Mouse (Mus musculus): ENCODE results near the gene Ppp1r32.

The Ppp1r32 gene

GRCm38 (mm10) chr19:10464427-10464826, 18.3 kb downstream of the Ppp1r32 start:
- in situ Hi-C loops (cut with MboI; ENCODE audit: unreplicated experiment in 2 of 2) = loop anchor here in 1 of 2 experiments (25.0 kb wide), 1 partner anchor 552 kb away; no protein-coding TSS in a partner anchor

GRCm38 (mm10) chr19:10461584-10461983, 21.1 kb downstream of the Ppp1r32 start:
- in situ Hi-C loops (cut with MboI; ENCODE audit: unreplicated experiment in 2 of 2) = loop anchor here in 1 of 2 experiments (25.0 kb wide), 1 partner anchor 549 kb away; no protein-coding TSS in a partner anchor

GRCm38 (mm10) chr19:10459907-10460306, 22.8 kb downstream of the Ppp1r32 start:
- in situ Hi-C loops (cut with MboI; ENCODE audit: unreplicated experiment in 2 of 2) = loop anchor here in 1 of 2 experiments (25.0 kb wide), 1 partner anchor 548 kb away; no protein-coding TSS in a partner anchor

GRCm38 (mm10) chr19:10458096-10458495, 24.6 kb downstream of the Ppp1r32 start:
- in situ Hi-C loops (cut with MboI; ENCODE audit: unreplicated experiment in 2 of 2) = loop anchor here in 1 of 2 experiments (25.0 kb wide), 1 partner anchor 546 kb away; no protein-coding TSS in a partner anchor

- in situ Hi-C loops (cut with MboI; ENCODE audit: unreplicated experiment in 2 of 2) = loop anchor here in 1 of 2 experiments (25.0 kb wide), 1 partner anchor 545 kb away; no protein-coding TSS in a partner anchor
Measured at GRCm38 (mm10) chr19:10457484-10457800, 25.3 kb downstream of the Ppp1r32 start.

GRCm38 (mm10) chr19:10456752-10457483, 25.8 kb downstream of the Ppp1r32 start, which contains the start of gene Lrrc10b:
Gene Lrrc10b (minus strand): TSS chr19:10457473.
- in situ Hi-C loops (cut with MboI; ENCODE audit: unreplicated experiment in 2 of 2) = loop anchor here in 1 of 2 experiments (25.0 kb wide), 1 partner anchor 545 kb away; no protein-coding TSS in a partner anchor

- in situ Hi-C loops (cut with MboI; ENCODE audit: unreplicated experiment in 2 of 2) = loop anchor here in 1 of 2 experiments (25.0 kb wide), 1 partner anchor 543 kb away; no protein-coding TSS in a partner anchor
Measured at GRCm38 (mm10) chr19:10455437-10455806, 27.3 kb downstream of the Ppp1r32 start.

- in situ Hi-C loops (cut with MboI; ENCODE audit: unreplicated experiment in 2 of 2) = loop anchor here (5.0 to 25.0 kb wide), 2 partner anchors 32 to 543 kb away; no protein-coding TSS in a partner anchor
Measured at GRCm38 (mm10) chr19:10454718-10455436, 27.9 kb downstream of the Ppp1r32 start.

GRCm38 (mm10) chr19:10449708-10450107, 33.0 kb downstream of the Ppp1r32 start:
- in situ Hi-C loops (cut with MboI; ENCODE audit: unreplicated experiment in 2 of 2) = loop anchor here (5.0 to 25.0 kb wide), 4 partner anchors 38 to 537 kb away; partner anchors contain the start of genes Ddb1 (in 1 of the 2) and Tkfc (in 1 of the 2)

GRCm38 (mm10) chr19:10449190-10449589, 33.5 kb downstream of the Ppp1r32 start:
- in situ Hi-C loops (cut with MboI; ENCODE audit: unreplicated experiment in 2 of 2) = loop anchor here (10.0 kb wide), 2 partner anchors 156 to 176 kb away; partner anchors contain the start of genes Ddb1 (in 1 of the 2) and Tkfc (in 1 of the 2)

GRCm38 (mm10) chr19:10448275-10448674, 34.5 kb downstream of the Ppp1r32 start:
- in situ Hi-C loops (cut with MboI; ENCODE audit: unreplicated experiment in 2 of 2) = loop anchor here (10.0 kb wide), 2 partner anchors 157 to 177 kb away; partner anchors contain the start of genes Ddb1 (in 1 of the 2) and Tkfc (in 1 of the 2)

- in situ Hi-C loops (cut with MboI; ENCODE audit: unreplicated experiment in 2 of 2) = loop anchor here (10.0 kb wide), 2 partner anchors 160 to 180 kb away; partner anchors contain the start of genes Ddb1 (in 1 of the 2) and Tkfc (in 1 of the 2)
Measured at GRCm38 (mm10) chr19:10444685-10445369, 37.9 kb downstream of the Ppp1r32 start.

GRCm38 (mm10) chr19:10437521-10437920, 45.2 kb downstream of the Ppp1r32 start:
- in situ Hi-C loops (cut with MboI; ENCODE audit: unreplicated experiment in 2 of 2) = loop anchor here (5.0 to 10.0 kb wide), 2 partner anchors 180 to 433 kb away; partner anchors contain the start of genes Best1 (in 1 of the 2) and Rab3il1 (in 1 of the 2)

GRCm38 (mm10) chr19:10436726-10437125, 46.0 kb downstream of the Ppp1r32 start:
- in situ Hi-C loops (cut with MboI; ENCODE audit: unreplicated experiment in 2 of 2) = loop anchor here (5.0 to 10.0 kb wide), 2 partner anchors 179 to 432 kb away; partner anchors contain the start of genes Best1 (in 1 of the 2) and Rab3il1 (in 1 of the 2)

- in situ Hi-C loops (cut with MboI; ENCODE audit: unreplicated experiment in 2 of 2) = loop anchor here (5.0 to 10.0 kb wide), 2 partner anchors 179 to 431 kb away; partner anchors contain the start of genes Best1 (in 1 of the 2) and Rab3il1 (in 1 of the 2)
Measured at GRCm38 (mm10) chr19:10435908-10436307, 46.8 kb downstream of the Ppp1r32 start.

GRCm38 (mm10) chr19:10434927-10435326, 47.8 kb downstream of the Ppp1r32 start:
- in situ Hi-C loops (cut with MboI; ENCODE audit: unreplicated experiment in 2 of 2) = loop anchor here (5.0 to 10.0 kb wide), 3 partner anchors 93 to 430 kb away; partner anchors contain the start of genes Best1 (in 1 of the 2) and Rab3il1 (in 1 of the 2)

GRCm38 (mm10) chr19:10433879-10434540, 48.7 kb downstream of the Ppp1r32 start:
- in situ Hi-C loops (cut with MboI; ENCODE audit: unreplicated experiment in 2 of 2) = loop anchor here (5.0 to 10.0 kb wide), 3 partner anchors 92 to 429 kb away; partner anchors contain the start of genes Best1 (in 1 of the 2) and Rab3il1 (in 1 of the 2)

- in situ Hi-C loops (cut with MboI; ENCODE audit: unreplicated experiment in 2 of 2) = loop anchor here (5.0 to 10.0 kb wide), 3 partner anchors 91 to 428 kb away; partner anchors contain the start of genes Best1 (in 1 of the 2) and Rab3il1 (in 1 of the 2)
Measured at GRCm38 (mm10) chr19:10433225-10433624, 49.5 kb downstream of the Ppp1r32 start.

Measured in v-Abl transformed pro-B cells (cell line).